Mouse (Mus musculus): ENCODE data around the gene Unc50. TPM values are rescaled to one million over a fixed set of nuclear protein-coding genes. Genes with fewer than 3 reads are reported as not detected.

Gene Unc50
- polyA plus RNA-seq, 1 experiment from 2014 or later: 78.6 TPM

DNA sequence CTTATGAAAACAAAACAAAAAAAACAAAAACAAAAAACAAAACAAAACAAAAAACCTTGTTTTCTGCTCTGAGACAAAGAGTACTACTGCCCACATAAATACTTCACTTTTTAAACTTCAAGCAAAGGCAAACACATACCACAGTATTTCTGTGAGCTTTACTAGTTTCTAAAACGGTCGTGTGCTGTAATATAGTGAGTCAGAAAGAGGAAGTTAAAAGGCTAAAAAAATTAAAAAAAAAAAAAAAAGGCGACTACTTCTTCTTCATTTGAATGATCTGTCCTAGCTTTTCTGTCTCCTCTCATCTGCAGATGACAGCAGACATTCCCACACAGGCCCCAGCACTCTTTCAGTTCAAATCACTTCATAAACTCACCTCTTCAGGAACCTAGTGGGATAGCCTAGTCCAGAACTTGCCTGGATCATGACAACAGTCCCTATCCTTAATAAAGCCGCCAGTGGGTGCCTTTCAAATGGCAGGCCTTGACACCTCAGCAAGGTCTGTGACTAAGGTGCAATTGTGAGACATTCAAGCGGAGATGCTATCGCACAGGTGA is 44.8 kb downstream of the Unc50 start:
- H3K9me3 ChIP-seq (ENCODE audit: low read length): no peaks in the 10 kb centered on the region
- ATAC-seq: no peak
- H3K4me1 ChIP-seq (ENCODE audit: insufficient read depth): peaks cover 23% of the 10 kb centered on the region
- WGBS (ENCODE audit: insufficient replicate concordance): 59% methylated on average over 6 of the region's 6 CpGs
- H3K36me3 ChIP-seq (replicated peaks; ENCODE audit: insufficient read depth, low read length): no peaks in the 10 kb centered on the region
- H3K4me3 ChIP-seq (ENCODE audit: low read depth, low read length): no peak overlapping the region
- H3K9ac ChIP-seq (replicated peaks): no peak overlapping the region
- peak overlapping the region; percentile 22; the same call in 1 of the 2 replicates for H3K4me2 ChIP-seq (ENCODE audit: low read depth, low read length)
- H3K27me3 ChIP-seq (ENCODE audit: insufficient read depth, low read length): no peaks in the 10 kb centered on the region
- H3K27ac ChIP-seq (ENCODE audit: low read depth): peak overlapping the region; percentile 68
- DNase-seq: no peak
- TF ChIP-seq CTCF (IDR thresholded peaks at IDR 0.05; ENCODE audit: low read depth): no peak
- no peak for TF ChIP-seq EP300 (IDR thresholded peaks at IDR 0.05; ENCODE audit: low read depth)

DNA sequence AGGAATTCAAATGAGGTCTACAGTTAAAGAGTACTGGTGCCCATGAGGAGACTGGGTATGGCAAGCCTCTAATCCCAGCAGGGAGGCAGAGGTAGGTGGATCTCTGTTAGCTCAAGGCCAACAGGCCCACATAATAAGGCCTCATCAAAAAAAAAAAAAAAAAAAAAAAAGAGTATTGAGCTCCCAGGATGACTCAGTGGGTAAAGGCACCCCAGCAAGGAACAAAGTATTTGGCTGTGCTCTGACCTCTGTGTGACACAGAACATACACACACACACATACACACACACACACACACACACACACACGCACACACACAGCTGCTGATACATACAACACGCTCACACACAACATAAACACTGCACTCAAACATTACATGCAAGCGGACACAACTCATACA is 45.4 kb downstream of the Unc50 start:
- H3K36me3 ChIP-seq (replicated peaks; ENCODE audit: insufficient read depth, low read length): no peaks in the 10 kb centered on the region
- H3K27me3 ChIP-seq (ENCODE audit: insufficient read depth, low read length): no peaks in the 10 kb centered on the region
- H3K4me1 ChIP-seq (ENCODE audit: insufficient read depth): peaks cover 27% of the 10 kb centered on the region
- ATAC-seq: no peak
- WGBS (ENCODE audit: insufficient replicate concordance): 84% methylated on average over 3 of the region's 3 CpGs
- no peak for DNase-seq
- no peak for TF ChIP-seq EP300 (IDR thresholded peaks at IDR 0.05; ENCODE audit: low read depth)
- TF ChIP-seq CTCF (IDR thresholded peaks at IDR 0.05; ENCODE audit: low read depth): no peak
- no peak overlapping the region for H3K4me2 ChIP-seq (ENCODE audit: low read depth, low read length)
- no peak overlapping the region for H3K4me3 ChIP-seq (ENCODE audit: low read depth, low read length)
- no peaks in the 10 kb centered on the region for H3K9me3 ChIP-seq (ENCODE audit: low read length)
- H3K9ac ChIP-seq (replicated peaks): no peak overlapping the region
- peak overlapping the region; percentile 37; the same call in 1 of the 2 replicates for H3K27ac ChIP-seq (ENCODE audit: low read depth)

DNA sequence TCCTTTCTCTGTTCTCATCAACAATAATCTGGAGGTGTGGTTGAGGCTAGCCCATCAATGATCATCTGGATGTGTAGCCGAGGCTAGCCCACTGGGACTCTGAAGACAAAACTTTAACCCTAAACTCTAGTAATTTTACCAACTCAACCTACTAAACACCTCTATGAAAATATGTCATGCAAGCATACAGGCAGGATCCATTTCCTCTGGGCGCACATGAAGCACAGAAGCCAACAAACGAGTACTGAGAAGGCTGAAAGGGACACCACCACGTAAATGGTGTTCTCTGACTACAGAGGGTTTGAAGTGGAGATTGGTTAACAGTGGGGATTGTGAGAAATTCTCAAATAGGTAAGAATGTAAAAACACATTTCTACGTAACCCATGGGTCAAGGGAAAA is 47.3 kb downstream of the Unc50 start:
- H3K9ac ChIP-seq (replicated peaks): peak overlapping the region; percentile 50; the same call in 1 of the 2 replicates
- peak overlapping the region; percentile 41; the same call in 1 of the 2 replicates for H3K4me3 ChIP-seq (ENCODE audit: low read depth, low read length)
- no peak for DNase-seq
- 77% methylated on average over 5 of the region's 5 CpGs for WGBS (ENCODE audit: insufficient replicate concordance)
- no peak for ATAC-seq
- H3K4me2 ChIP-seq (ENCODE audit: low read depth, low read length): peak overlapping the region; percentile 68
- H3K4me1 ChIP-seq (ENCODE audit: insufficient read depth): peaks cover 33% of the 10 kb centered on the region
- H3K27ac ChIP-seq (ENCODE audit: low read depth): 0 out of 2 replicates have a peak overlapping the region, but pooled peaks have one; percentile 74
- H3K36me3 ChIP-seq (replicated peaks; ENCODE audit: insufficient read depth, low read length): no peaks in the 10 kb centered on the region
- no peak for TF ChIP-seq EP300 (IDR thresholded peaks at IDR 0.05; ENCODE audit: low read depth)
- no peak for TF ChIP-seq CTCF (IDR thresholded peaks at IDR 0.05; ENCODE audit: low read depth)
- no peaks in the 10 kb centered on the region for H3K9me3 ChIP-seq (ENCODE audit: low read length)
- no peaks in the 10 kb centered on the region for H3K27me3 ChIP-seq (ENCODE audit: insufficient read depth, low read length)

DNA sequence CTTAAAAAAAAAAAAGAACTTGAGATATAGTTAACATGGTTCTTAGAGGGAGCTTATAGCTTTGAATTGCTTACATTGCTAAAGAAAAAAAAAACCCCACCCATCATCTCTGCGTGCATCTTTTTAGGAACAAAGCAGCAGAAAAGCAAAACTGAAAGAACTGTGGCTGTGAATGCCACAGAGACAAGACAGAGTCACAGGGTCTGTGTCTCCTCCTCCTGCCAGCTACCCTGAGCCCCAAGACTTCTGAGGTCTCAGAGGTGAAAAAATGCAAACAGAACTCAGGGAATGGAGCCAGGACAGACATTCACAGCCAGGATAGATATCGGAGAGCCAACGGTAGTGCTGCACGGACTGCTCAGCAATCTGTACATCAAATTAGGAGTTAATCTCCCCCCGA is 48.0 kb downstream of the Unc50 start:
- Histone ChIP-seq H3K4me1 (ENCODE audit: insufficient read depth) (peaks cover 33% of the 10 kb centered on the region), H3K4me2 (ENCODE audit: low read depth, low read length) (peak overlapping the region; percentile 68), H3K9me3 (ENCODE audit: low read length) (no peaks in the 10 kb centered on the region), H3K9ac (replicated peaks) (peak overlapping the region; percentile 50), H3K4me3 (ENCODE audit: low read depth, low read length) (peak overlapping the region; percentile 41), H3K36me3 (replicated peaks; ENCODE audit: insufficient read depth, low read length) (no peaks in the 10 kb centered on the region), H3K27ac (ENCODE audit: low read depth) (peak overlapping the region; percentile 74), H3K27me3 (ENCODE audit: insufficient read depth, low read length) (no peaks in the 10 kb centered on the region)
- 32% methylated on average over 5 of the region's 5 CpGs for WGBS (ENCODE audit: insufficient replicate concordance)
- ATAC-seq: peak; percentile 21
- no peak for DNase-seq
- TF ChIP-seq CTCF (IDR thresholded peaks at IDR 0.05; ENCODE audit: low read depth): no peak
- TF ChIP-seq EP300 (IDR thresholded peaks at IDR 0.05; ENCODE audit: low read depth): no peak

DNA sequence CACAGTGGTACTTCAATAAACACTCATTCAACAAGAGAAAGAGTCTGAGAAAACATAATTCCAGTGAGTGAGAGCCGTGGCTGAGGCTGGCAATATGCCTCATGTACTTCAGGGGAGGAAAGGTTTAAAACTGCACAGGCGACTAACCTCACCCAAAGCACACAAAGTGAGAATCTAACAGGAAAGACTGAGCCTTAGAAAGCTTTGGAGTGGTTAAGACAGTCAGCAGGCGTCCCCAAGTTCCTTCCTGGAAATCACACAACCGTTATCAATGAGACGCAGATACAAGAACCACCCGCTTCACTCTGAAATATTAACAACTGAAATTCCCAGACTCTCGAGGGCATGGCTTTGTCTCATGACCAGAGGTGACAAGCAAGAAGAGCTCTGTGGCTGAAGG is 48.5 kb downstream of the Unc50 start:
- no peaks in the 10 kb centered on the region for H3K36me3 ChIP-seq (replicated peaks; ENCODE audit: insufficient read depth, low read length)
- peak overlapping the region; percentile 74 for H3K27ac ChIP-seq (ENCODE audit: low read depth)
- peak overlapping the region; percentile 50 for H3K9ac ChIP-seq (replicated peaks)
- peaks cover 30% of the 10 kb centered on the region for H3K4me1 ChIP-seq (ENCODE audit: insufficient read depth)
- H3K9me3 ChIP-seq (ENCODE audit: low read length): no peaks in the 10 kb centered on the region
- peak overlapping the region; percentile 41 for H3K4me3 ChIP-seq (ENCODE audit: low read depth, low read length)
- TF ChIP-seq EP300 (IDR thresholded peaks at IDR 0.05; ENCODE audit: low read depth) (peak; percentile 81), CTCF (IDR thresholded peaks at IDR 0.05; ENCODE audit: low read depth) (0 out of 2 replicates have a peak, but pooled peaks have one; percentile 3)
- H3K27me3 ChIP-seq (ENCODE audit: insufficient read depth, low read length): no peaks in the 10 kb centered on the region
- ATAC-seq (peak; percentile 81), DNase-seq (no peak)
- peak overlapping the region; percentile 68 for H3K4me2 ChIP-seq (ENCODE audit: low read depth, low read length)
- WGBS (ENCODE audit: insufficient replicate concordance): 18% methylated on average over 7 of the region's 7 CpGs

DNA sequence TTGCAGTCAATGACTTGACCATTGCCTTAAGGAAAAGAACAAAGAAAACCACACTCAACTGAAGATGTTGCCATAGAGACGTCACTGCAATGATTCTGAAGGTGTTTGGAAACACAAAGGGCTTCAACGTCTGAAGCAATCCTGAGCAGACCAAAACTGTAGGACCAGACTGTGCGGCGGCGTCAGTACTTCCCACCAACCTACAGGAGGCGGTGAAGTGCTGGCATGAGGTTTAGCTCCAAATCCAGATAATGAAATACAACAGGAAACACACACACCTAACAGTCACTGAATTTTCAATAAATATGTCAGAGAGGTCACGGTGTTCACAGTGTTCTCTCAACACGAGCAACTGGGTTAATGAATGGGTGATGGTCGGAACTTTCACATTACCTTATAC is 49.1 kb downstream of the Unc50 start:
- TF ChIP-seq CTCF (IDR thresholded peaks at IDR 0.05; ENCODE audit: low read depth): peak; percentile 82
- TF ChIP-seq EP300 (IDR thresholded peaks at IDR 0.05; ENCODE audit: low read depth): peak; percentile 34; the same call in 1 of the 2 replicates
- no peaks in the 10 kb centered on the region for H3K27me3 ChIP-seq (ENCODE audit: insufficient read depth, low read length)
- ATAC-seq: peak; percentile 74
- H3K4me1 ChIP-seq (ENCODE audit: insufficient read depth): peaks cover 30% of the 10 kb centered on the region
- WGBS (ENCODE audit: insufficient replicate concordance): 39% methylated on average over 9 of the region's 9 CpGs
- no peaks in the 10 kb centered on the region for H3K36me3 ChIP-seq (replicated peaks; ENCODE audit: insufficient read depth, low read length)
- H3K4me2 ChIP-seq (ENCODE audit: low read depth, low read length): peak overlapping the region; percentile 68
- DNase-seq: peak; percentile 72
- H3K9ac ChIP-seq (replicated peaks): no peak overlapping the region; the same call in 1 of the 2 replicates
- peak overlapping the region; percentile 41; the same call in 1 of the 2 replicates for H3K4me3 ChIP-seq (ENCODE audit: low read depth, low read length)
- H3K9me3 ChIP-seq (ENCODE audit: low read length): no peaks in the 10 kb centered on the region
- peak overlapping the region; percentile 74 for H3K27ac ChIP-seq (ENCODE audit: low read depth)
